Mouse (Mus musculus) olfactory bulb, adult 2 months (tissue): Measurements from ENCODE around the gene Mettl17. TPM values are rescaled to one million over a fixed set of nuclear protein-coding genes. Genes with fewer than 3 reads are reported as not detected.
A peak's percentile ranks its signal among the peaks of the same experiment; 100 is the strongest.

ENCODE experiments used
- H3K27ac ChIP-seq: fragments of 200-500 bp; 2 replicates; pipeline ENCODE4 v1.5.1; 2012; ENCODE audit warnings: low read depth, low read length; ENCODE audit not compliant: insufficient read depth
- H3K4me1 ChIP-seq: fragments of 200-500 bp; 2 replicates; pipeline ENCODE4 v1.6.1; 2012; ENCODE audit warnings: low read length; ENCODE audit not compliant: control insufficient read depth, insufficient read depth
- H3K4me3 ChIP-seq: fragments of 200-500 bp; 2 replicates; pipeline ENCODE4 v1.5.1; 2012; ENCODE audit warnings: mild to moderate bottlenecking, low read depth, low read length, moderate library complexity; ENCODE audit not compliant: insufficient read depth
- CTCF ChIP-seq: fragments of 200-500 bp; IDR thresholded peaks from 2 replicates; pipeline ENCODE4 v1.5.1; 2012; ENCODE audit warnings: low read depth, mild to moderate bottlenecking, low read length, moderate library complexity; ENCODE audit not compliant: insufficient read depth
- POLR2A ChIP-seq: fragments of 200-500 bp; IDR thresholded peaks from 2 replicates; pipeline ENCODE4 v1.6.1; 2012; ENCODE audit warnings: mild to moderate bottlenecking, low read depth, low read length, moderate library complexity; ENCODE audit not compliant: insufficient read depth
- WGBS: fragments of 180-500 bp; shearing (Covaris S2); methylation state at CpG from one replicate; pipeline ENCODE4 v1.1.7; 2018; 5-methylcytosine and 5-hydroxymethylcytosine counted together
- polyA plus RNA-seq: library from polyadenylated mRNA; stranded (reverse); fragments of >200 nt; gene quantifications from 2 replicates; pipeline ENCODE4 v1.2.4, GENCODE M21; 2012; ENCODE audit warnings: low replicate concordance; ENCODE audit not compliant: missing spikeins, insufficient read depth, insufficient read length

The Mettl17 gene
- polyA plus RNA-seq, 1 experiment, result not detected

DNA sequence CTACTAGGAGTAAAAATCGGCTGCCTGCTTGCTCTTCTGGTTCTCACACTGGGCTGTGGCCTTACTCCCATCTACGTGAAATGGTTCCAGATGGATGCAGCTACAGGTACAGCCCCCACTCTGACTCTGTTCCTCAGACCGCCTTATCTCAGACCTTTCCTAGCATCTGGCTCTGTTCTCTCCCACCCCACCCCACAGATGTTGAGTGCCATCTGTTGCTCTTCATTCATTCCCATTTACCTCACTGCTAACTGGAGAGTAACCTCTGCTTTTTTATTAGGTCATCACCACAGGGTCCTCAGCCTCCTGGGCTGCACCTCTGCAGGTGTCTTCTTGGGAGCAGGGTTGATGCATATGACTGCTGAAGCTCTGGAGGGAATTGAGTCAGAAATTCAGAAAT lies 9.2 kb downstream of the Mettl17 start:
- Histone ChIP-seq H3K4me3 (no peak overlapping the region), H3K27ac (no peak overlapping the region), H3K4me1 (peaks cover 4% of the 10 kb centered on the region; the same call in 1 of the 2 replicates)
- TF ChIP-seq CTCF (no peak), POLR2A (no peak)
- WGBS, result 73% methylated on average over 3 of the region's 3 CpGs

DNA sequence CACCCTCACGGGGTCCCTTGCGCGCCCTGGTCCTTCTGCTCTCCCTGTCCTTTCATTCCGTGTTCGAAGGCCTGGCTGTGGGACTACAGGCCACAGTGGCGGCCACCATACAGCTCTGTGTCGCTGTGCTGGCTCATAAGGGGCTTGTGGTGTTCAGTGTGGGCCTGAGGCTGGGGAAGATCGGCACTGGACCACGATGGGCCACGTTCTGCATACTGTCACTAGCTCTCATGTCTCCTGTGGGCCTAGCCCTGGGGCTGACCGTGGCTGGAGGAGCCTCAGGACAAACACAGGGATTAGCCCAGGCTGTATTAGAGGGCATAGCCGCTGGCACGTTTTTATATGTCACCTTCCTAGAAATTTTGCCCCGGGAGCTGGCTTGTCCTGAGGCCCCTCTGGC lies 10.4 kb downstream of the Mettl17 start:
- H3K27ac ChIP-seq, result no peak overlapping the region
- 83% methylated on average over 14 of the region's 14 CpGs for WGBS
- H3K4me3 ChIP-seq, result no peak overlapping the region
- H3K4me1 ChIP-seq, result peaks cover 4% of the 10 kb centered on the region; the same call in 1 of the 2 replicates
- no peak for TF ChIP-seq CTCF
- TF ChIP-seq POLR2A, result no peak

DNA sequence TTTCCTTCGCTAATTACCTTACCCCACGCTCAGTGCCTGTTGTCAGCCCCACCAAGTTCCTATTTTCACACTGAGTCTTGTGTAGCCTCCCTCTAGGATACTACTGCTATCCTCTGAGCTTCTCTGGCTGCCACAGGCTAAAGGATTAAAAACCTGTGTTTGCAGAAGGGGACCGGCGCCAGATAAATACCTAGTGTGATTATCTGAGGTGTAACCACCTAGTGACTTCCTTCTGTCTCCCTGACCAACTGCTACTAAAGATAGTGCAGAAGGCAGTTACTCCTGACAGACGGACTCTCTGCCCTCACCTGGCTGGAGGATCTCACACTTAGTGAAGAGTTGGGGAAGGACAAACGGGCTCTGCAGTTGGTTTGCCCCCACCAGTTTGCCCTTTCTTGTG lies 11.4 kb downstream of the Mettl17 start:
- no peak overlapping the region for H3K4me3 ChIP-seq
- TF ChIP-seq CTCF (no peak), POLR2A (no peak)
- peaks cover 4% of the 10 kb centered on the region; the same call in 1 of the 2 replicates for H3K4me1 ChIP-seq
- H3K27ac ChIP-seq, result no peak overlapping the region
- 79% methylated on average over 6 of the region's 6 CpGs for WGBS

DNA sequence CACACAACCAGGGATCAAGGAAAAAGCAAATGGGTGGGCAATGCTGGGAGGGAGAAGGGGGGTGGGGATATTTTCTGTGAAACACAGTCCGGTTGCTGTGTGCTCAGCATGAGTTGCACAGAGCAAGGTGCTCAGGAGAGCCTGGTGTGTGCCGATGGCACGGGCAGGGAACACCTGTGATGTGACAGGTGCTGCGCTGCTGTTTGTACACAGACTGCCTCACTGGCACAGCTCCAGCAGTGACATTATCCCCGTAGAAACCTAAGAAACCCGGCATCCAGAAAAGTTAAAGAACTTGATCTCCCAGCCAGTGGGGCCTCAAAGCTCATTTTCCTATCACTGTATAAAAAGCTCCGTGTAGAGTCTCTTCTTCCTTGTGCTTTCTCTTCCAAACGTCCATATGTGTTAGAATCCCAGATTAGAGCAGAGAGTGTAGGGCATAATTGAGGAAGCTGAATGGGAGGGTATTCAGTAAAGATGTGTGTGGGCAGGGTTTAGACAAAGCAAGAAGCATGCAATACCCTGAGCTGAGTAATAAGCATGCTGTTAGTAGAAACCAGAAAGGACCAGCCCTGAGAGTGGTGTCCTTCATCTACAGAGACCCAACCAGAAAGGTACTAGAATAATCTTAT lies 12.0 kb downstream of the Mettl17 start:
- TF ChIP-seq CTCF, result no peak
- TF ChIP-seq POLR2A, result no peak
- WGBS, result 32% methylated on average over 8 of the region's 8 CpGs

DNA sequence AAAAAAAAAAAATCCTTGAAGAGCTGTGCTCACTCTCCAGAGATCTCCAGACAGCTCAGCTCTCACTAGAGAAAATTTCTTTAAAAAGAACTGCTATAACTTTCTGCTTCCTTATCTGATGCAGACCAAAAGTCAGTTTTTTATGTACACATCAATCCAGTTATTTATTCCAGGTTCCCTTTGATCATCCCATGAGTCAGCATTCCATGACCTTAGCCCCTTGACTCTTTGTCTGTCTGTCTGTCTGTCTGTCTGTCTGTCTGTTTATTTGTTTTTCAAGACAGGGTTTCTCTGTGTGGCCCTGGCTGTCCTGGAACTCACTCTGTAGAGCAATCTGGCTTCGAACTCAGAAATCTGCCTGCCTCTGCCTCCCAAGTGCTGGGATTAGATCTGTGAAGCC lies 14.7 kb downstream of the Mettl17 start:
- Histone ChIP-seq H3K4me3 (no peak overlapping the region), H3K27ac (no peak overlapping the region), H3K4me1 (peaks cover 4% of the 10 kb centered on the region; the same call in 1 of the 2 replicates)
- TF ChIP-seq CTCF (no peak), POLR2A (no peak)
- 98% methylated on average over 1 of the region's 1 CpGs for WGBS

More for the DNA sequence above, 12.0 kb downstream of the Mettl17 start:
- no peak overlapping the region for H3K4me3 ChIP-seq
- no peak overlapping the region for H3K27ac ChIP-seq
- H3K4me1 ChIP-seq, result peaks cover 4% of the 10 kb centered on the region; the same call in 1 of the 2 replicates

DNA sequence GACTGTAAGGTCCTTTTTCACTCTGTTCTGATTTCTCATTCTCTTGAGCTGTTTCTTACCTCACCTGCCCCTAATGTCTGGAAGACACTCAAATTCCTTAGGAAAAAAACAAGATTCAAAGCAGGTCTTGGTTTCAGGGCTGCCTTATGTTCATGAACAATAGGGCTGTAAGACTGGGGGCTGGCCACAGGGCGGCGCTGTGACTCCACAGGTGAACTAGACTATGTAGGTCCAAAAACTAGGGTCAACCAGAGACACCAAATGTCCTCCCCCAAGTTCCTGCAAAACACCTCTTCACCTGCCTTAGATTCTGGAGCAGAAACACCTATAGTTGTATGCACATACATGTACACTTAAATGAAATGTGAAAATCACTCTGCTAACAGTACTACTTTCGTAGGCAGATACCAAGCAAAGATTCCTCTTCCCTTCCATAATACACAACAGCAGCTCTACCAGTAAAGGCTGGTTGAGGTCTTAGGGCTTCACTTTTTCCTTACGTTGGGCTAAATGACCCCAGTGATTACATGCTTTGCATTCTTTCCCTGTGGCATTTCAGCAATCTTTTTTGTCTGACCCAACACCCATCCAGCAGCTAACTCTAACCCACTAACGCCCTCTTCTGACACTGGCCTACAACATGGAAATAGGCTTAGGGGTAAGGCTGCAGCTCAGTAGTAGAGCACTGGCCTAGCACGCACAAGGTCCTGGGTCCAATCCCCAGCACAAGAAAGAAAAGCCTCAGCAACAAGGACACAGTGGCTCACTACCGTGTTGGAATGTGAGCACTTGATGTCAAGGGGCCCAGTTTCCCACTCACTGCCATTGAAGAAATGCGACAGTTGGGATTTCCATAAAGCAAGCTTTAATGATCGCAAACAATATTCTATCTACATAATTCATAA lies 18.4 kb downstream of the Mettl17 start:
- WGBS, result 56% methylated on average over 9 of the region's 9 CpGs
- no peak overlapping the region for H3K27ac ChIP-seq
- peaks cover 7% of the 10 kb centered on the region; the same call in 1 of the 2 replicates for H3K4me1 ChIP-seq
- no peak overlapping the region for H3K4me3 ChIP-seq
- peak; percentile 60 for TF ChIP-seq CTCF
- no peak for TF ChIP-seq POLR2A

DNA sequence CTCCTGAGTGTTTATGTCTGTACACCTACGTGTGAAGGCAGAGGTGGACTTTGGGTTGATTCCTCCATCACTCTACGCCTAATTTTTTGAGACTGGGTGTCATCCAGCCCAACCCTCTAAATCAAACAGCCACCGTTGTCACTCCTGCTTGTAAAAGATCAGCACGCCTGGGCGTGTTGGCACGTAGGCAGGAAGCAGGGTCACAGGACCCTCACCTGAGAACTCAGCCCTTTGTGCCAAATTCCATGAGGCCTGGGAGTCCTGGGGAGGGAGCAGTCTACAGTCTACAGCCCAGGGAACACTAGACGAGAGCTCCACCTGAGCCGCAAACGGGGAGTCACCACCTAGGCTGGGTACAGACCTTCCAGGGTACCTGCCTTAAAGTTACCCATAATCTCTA lies 19.1 kb downstream of the Mettl17 start:
- TF ChIP-seq CTCF, result no peak
- no peak for TF ChIP-seq POLR2A
- no peak overlapping the region for H3K4me3 ChIP-seq
- 93% methylated on average over 9 of the region's 9 CpGs for whole genome bisulfite sequencing

DNA sequence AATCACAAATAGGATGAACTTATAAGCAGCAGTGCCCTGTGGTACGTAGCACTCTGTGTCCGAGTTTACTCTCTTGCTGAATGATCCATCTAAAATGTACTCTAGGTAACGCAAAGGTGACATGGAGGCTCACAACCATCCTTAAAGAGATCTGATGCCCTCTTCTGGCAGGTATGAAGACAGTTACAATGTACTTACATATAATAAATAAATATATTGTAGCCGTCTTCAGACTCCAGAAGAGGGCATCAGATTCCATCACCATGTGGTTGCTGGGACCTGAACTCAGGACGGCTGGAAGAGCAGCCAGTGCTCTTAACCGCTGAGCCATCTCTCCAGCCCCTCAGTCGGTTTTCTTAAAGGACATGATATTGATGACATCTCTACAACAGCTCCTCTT lies 20.1 kb downstream of the Mettl17 start:
- TF ChIP-seq POLR2A, result no peak
- TF ChIP-seq CTCF, result no peak
- Histone ChIP-seq H3K4me3 (no peak overlapping the region), H3K27ac (no peak overlapping the region), H3K4me1 (peaks cover 7% of the 10 kb centered on the region; the same call in 1 of the 2 replicates)
- WGBS, result 70% methylated on average over 7 of the region's 7 CpGs

More for the DNA sequence above, 19.1 kb downstream of the Mettl17 start:
- H3K27ac ChIP-seq, result no peak overlapping the region
- peaks cover 7% of the 10 kb centered on the region; the same call in 1 of the 2 replicates for H3K4me1 ChIP-seq

DNA sequence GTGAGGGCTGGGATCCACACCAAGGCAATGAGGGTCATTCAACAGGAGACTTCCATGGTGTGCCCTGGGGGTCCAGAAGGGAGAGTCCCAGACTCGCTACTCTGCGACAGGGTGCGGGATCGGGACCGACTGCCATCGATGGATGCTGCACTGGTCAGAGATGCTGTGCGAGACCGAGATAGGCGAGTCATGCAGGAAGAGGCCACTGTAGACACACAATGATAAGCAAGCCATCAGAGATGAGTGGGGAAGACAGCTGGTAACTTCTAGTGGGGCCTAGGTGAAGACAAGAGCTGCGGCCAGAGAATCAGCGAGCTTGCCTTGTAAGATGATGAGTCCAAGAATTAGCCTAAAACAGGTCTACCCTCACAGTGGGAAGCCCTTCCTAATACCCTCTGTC lies 21.5 kb downstream of the Mettl17 start:
- no peak for TF ChIP-seq POLR2A
- Histone ChIP-seq H3K4me1 (peaks cover 7% of the 10 kb centered on the region; the same call in 1 of the 2 replicates), H3K4me3 (no peak overlapping the region), H3K27ac (no peak overlapping the region)
- WGBS, result 95% methylated on average over 11 of the region's 11 CpGs
